Mouse (Mus musculus): Measurements from ENCODE around the gene Rps13. TPM values are rescaled to one million over a fixed set of nuclear protein-coding genes. Genes with fewer than 3 reads are reported as not detected.
A peak's percentile ranks its signal among the peaks of the same experiment; 100 is the strongest.

Rps13 gene
- polyA plus RNA-seq, 1 experiment from 2014 or later = 745 TPM

GRCm38 (mm10) chr7:116309456-116309855 lies 24.5 kb downstream of the Rps13 start:
- Histone ChIP-seq H3K4me1 (peaks cover 12% of the 10 kb centered on the region; the same call in 1 of the 2 replicates), H3K27me3 (peaks cover 34% of the 10 kb centered on the region), H3K36me3 (no peaks in the 10 kb centered on the region), H3K4me3 (no peak overlapping the region), H3K9ac (no peak overlapping the region; the same call in 1 of the 2 replicates), H3K27ac (no peak overlapping the region), H3K9me3 (no peaks in the 10 kb centered on the region), H3K4me2 (replicated peaks) (0 out of 2 replicates have a peak overlapping the region, but pooled peaks have one; percentile 4)
- 12% methylated on average over 9 of the region's 9 CpGs for WGBS
- no peak for ATAC-seq (ENCODE audit: insufficient number of reproducible peaks, insufficient read depth, low FRiP score, low TSS enrichment)

- peak overlapping the region; percentile 67 for H3K4me3 ChIP-seq
- ATAC-seq (ENCODE audit: insufficient number of reproducible peaks, insufficient read depth, low FRiP score, low TSS enrichment) = no peak
Observed at GRCm38 (mm10) chr7:116308632-116308991, 25.4 kb downstream of the Rps13 start.

GRCm38 (mm10) chr7:116307871-116308631 lies 25.9 kb downstream of the Rps13 start, which contains the start of gene Plekha7:
Gene Plekha7 (minus strand): TSS chr7:116308376.
- peak within 1 kb of the TSS; percentile 99 for H3K4me2 ChIP-seq (replicated peaks)
- H3K9ac ChIP-seq = peak within 1 kb of the TSS; percentile 55
- H3K9me3 ChIP-seq = no peaks in the 10 kb centered on the region
- peak; percentile 72 for ATAC-seq (ENCODE audit: insufficient number of reproducible peaks, insufficient read depth, low FRiP score, low TSS enrichment)
- WGBS = 0% methylated on average over 49 of the region's 65 CpGs
- H3K4me1 ChIP-seq = peaks cover 12% of the 10 kb centered on the region; the same call in 1 of the 2 replicates
- H3K27ac ChIP-seq = 0 out of 2 replicates have a peak within 1 kb of the TSS, but pooled peaks have one; percentile 23
- peaks cover 34% of the 10 kb centered on the region for H3K27me3 ChIP-seq
- H3K4me3 ChIP-seq = peak within 1 kb of the TSS; percentile 67
- no peaks in the 10 kb centered on the region for H3K36me3 ChIP-seq

More at GRCm38 (mm10) chr7:116308632-116308991, 25.4 kb downstream of the Rps13 start:
- Histone ChIP-seq H3K27ac (0 out of 2 replicates have a peak overlapping the region, but pooled peaks have one; percentile 23), H3K4me1 (peaks cover 12% of the 10 kb centered on the region; the same call in 1 of the 2 replicates), H3K36me3 (no peaks in the 10 kb centered on the region), H3K27me3 (peaks cover 34% of the 10 kb centered on the region), H3K4me2 (replicated peaks) (peak overlapping the region; percentile 99), H3K9ac (peak overlapping the region; percentile 31; the same call in 1 of the 2 replicates), H3K9me3 (no peaks in the 10 kb centered on the region)
- 3% methylated on average over 15 of the region's 16 CpGs for WGBS

GRCm38 (mm10) chr7:116307099-116307870 lies 26.7 kb downstream of the Rps13 start:
- Histone ChIP-seq H3K9ac (peak overlapping the region; percentile 55), H3K4me3 (peak overlapping the region; percentile 67), H3K4me1 (peaks cover 12% of the 10 kb centered on the region; the same call in 1 of the 2 replicates), H3K4me2 (replicated peaks) (peak overlapping the region; percentile 99), H3K9me3 (no peaks in the 10 kb centered on the region), H3K27ac (no peak overlapping the region), H3K27me3 (peaks cover 34% of the 10 kb centered on the region), H3K36me3 (no peaks in the 10 kb centered on the region)
- whole genome bisulfite sequencing = under 1% methylated on average over 60 of the region's 63 CpGs
- peak; percentile 71 for ATAC-seq (ENCODE audit: insufficient number of reproducible peaks, insufficient read depth, low FRiP score, low TSS enrichment)

GRCm38 (mm10) chr7:116306601-116307000 lies 27.4 kb downstream of the Rps13 start:
- no peak for ATAC-seq (ENCODE audit: insufficient number of reproducible peaks, insufficient read depth, low FRiP score, low TSS enrichment)
- Histone ChIP-seq H3K27ac (no peak overlapping the region), H3K27me3 (peaks cover 34% of the 10 kb centered on the region), H3K4me2 (replicated peaks) (peak overlapping the region; percentile 99), H3K36me3 (no peaks in the 10 kb centered on the region), H3K9ac (no peak overlapping the region), H3K4me3 (peak overlapping the region; percentile 67), H3K4me1 (peaks cover 12% of the 10 kb centered on the region; the same call in 1 of the 2 replicates), H3K9me3 (no peaks in the 10 kb centered on the region)
- 10% methylated on average over 5 of the region's 5 CpGs for WGBS

GRCm38 (mm10) chr7:116301661-116302311 lies 32.2 kb downstream of the Rps13 start:
- Histone ChIP-seq H3K36me3 (no peaks in the 10 kb centered on the region), H3K27ac (no peak overlapping the region), H3K27me3 (peaks cover 19% of the 10 kb centered on the region), H3K9me3 (no peaks in the 10 kb centered on the region), H3K4me2 (replicated peaks) (no peak overlapping the region), H3K4me1 (no peaks in the 10 kb centered on the region), H3K9ac (no peak overlapping the region), H3K4me3 (no peak overlapping the region)
- WGBS = 90% methylated on average over 5 of the region's 5 CpGs
- ATAC-seq (ENCODE audit: insufficient number of reproducible peaks, insufficient read depth, low FRiP score, low TSS enrichment) = no peak

GRCm38 (mm10) chr7:116301144-116301543 lies 32.9 kb downstream of the Rps13 start:
- Histone ChIP-seq H3K27ac (no peak overlapping the region), H3K4me1 (no peaks in the 10 kb centered on the region), H3K9me3 (no peaks in the 10 kb centered on the region), H3K4me2 (replicated peaks) (no peak overlapping the region), H3K4me3 (no peak overlapping the region), H3K27me3 (peaks cover 12% of the 10 kb centered on the region), H3K9ac (no peak overlapping the region), H3K36me3 (no peaks in the 10 kb centered on the region)
- ATAC-seq (ENCODE audit: insufficient number of reproducible peaks, insufficient read depth, low FRiP score, low TSS enrichment) = no peak
- 84% methylated on average over 4 of the region's 4 CpGs for WGBS

- no peaks in the 10 kb centered on the region for H3K36me3 ChIP-seq
- peaks cover 3% of the 10 kb centered on the region; the same call in 1 of the 2 replicates for H3K4me1 ChIP-seq
- H3K9me3 ChIP-seq = no peaks in the 10 kb centered on the region
- no peak overlapping the region for H3K4me3 ChIP-seq
- no peak for ATAC-seq (ENCODE audit: insufficient number of reproducible peaks, insufficient read depth, low FRiP score, low TSS enrichment)
- H3K4me2 ChIP-seq (replicated peaks) = no peak overlapping the region
- no peak overlapping the region for H3K9ac ChIP-seq
- no peaks in the 10 kb centered on the region for H3K27me3 ChIP-seq
- WGBS = 85% methylated on average over 2 of the region's 2 CpGs
- no peak overlapping the region for H3K27ac ChIP-seq
Observed at GRCm38 (mm10) chr7:116298851-116299250, 35.1 kb downstream of the Rps13 start.

- H3K9me3 ChIP-seq = no peaks in the 10 kb centered on the region
- 78% methylated on average over 10 of the region's 10 CpGs for WGBS
- no peak overlapping the region for H3K4me2 ChIP-seq (replicated peaks)
- H3K36me3 ChIP-seq = no peaks in the 10 kb centered on the region
- ATAC-seq (ENCODE audit: insufficient number of reproducible peaks, insufficient read depth, low FRiP score, low TSS enrichment) = no peak
- no peak overlapping the region for H3K4me3 ChIP-seq
- H3K27ac ChIP-seq = no peak overlapping the region
- no peak overlapping the region for H3K9ac ChIP-seq
- H3K4me1 ChIP-seq = peaks cover 3% of the 10 kb centered on the region; the same call in 1 of the 2 replicates
- H3K27me3 ChIP-seq = no peaks in the 10 kb centered on the region
Observed at GRCm38 (mm10) chr7:116298389-116298788, 35.6 kb downstream of the Rps13 start.

- H3K9me3 ChIP-seq = no peaks in the 10 kb centered on the region
- H3K4me3 ChIP-seq = no peak overlapping the region
- WGBS = 38% methylated on average over 3 of the region's 3 CpGs
- 0 out of 2 replicates have a peak overlapping the region, but pooled peaks have one; percentile 62 for H3K27ac ChIP-seq
- H3K4me1 ChIP-seq = peaks cover 10% of the 10 kb centered on the region; the same call in 1 of the 2 replicates
- no peaks in the 10 kb centered on the region for H3K27me3 ChIP-seq
- no peak for ATAC-seq (ENCODE audit: insufficient number of reproducible peaks, insufficient read depth, low FRiP score, low TSS enrichment)
- no peak overlapping the region for H3K4me2 ChIP-seq (replicated peaks)
- H3K36me3 ChIP-seq = no peaks in the 10 kb centered on the region
- no peak overlapping the region for H3K9ac ChIP-seq
Observed at GRCm38 (mm10) chr7:116294961-116295360, 39.0 kb downstream of the Rps13 start.

GRCm38 (mm10) chr7:116292377-116292776 lies 41.6 kb downstream of the Rps13 start:
- WGBS = 31% methylated on average over 5 of the region's 5 CpGs
- no peak overlapping the region for H3K9ac ChIP-seq
- no peaks in the 10 kb centered on the region for H3K27me3 ChIP-seq
- no peak overlapping the region for H3K27ac ChIP-seq
- H3K36me3 ChIP-seq = no peaks in the 10 kb centered on the region
- no peak for ATAC-seq (ENCODE audit: insufficient number of reproducible peaks, insufficient read depth, low FRiP score, low TSS enrichment)
- H3K4me1 ChIP-seq = peaks cover 10% of the 10 kb centered on the region; the same call in 1 of the 2 replicates
- no peak overlapping the region for H3K4me3 ChIP-seq
- no peak overlapping the region for H3K4me2 ChIP-seq (replicated peaks)
- H3K9me3 ChIP-seq = no peaks in the 10 kb centered on the region
